Mouse (Mus musculus) kidney, embryonic 16.5 days (tissue): ENCODE measurements around the gene Naa38. TPM values are rescaled to one million over a fixed set of nuclear protein-coding genes. Genes with fewer than 3 reads are reported as not detected.
"Not testable (repeated sequence)": the region's sequence is repeated elsewhere in the genome, so short reads cannot be mapped to it uniquely, and the experiment has no call there.

Source experiments
- ATAC-seq: fragments of 200-750 bp; cut with Nextera tagmentation; 2 replicates; pipeline ENCODE4 v1.8.0; 2017; ENCODE audit warnings: moderate TSS enrichment; ENCODE audit not compliant: low FRiP score, low TSS enrichment
- H3K27ac ChIP-seq: fragments of 300-500 bp; sonication (generic); 2 replicates; pipeline ENCODE4 v1.5.1; 2014; ENCODE audit warnings: low read length
- H3K27me3 ChIP-seq: fragments of 300-500 bp; sonication (generic); 2 replicates; pipeline ENCODE4 v1.6.1; 2014; ENCODE audit warnings: low read length, control low read depth, mixed read lengths; ENCODE audit not compliant: insufficient read depth
- H3K36me3 ChIP-seq: fragments of 300-500 bp; sonication (generic); 2 replicates; pipeline ENCODE4 v1.6.1; 2014; ENCODE audit warnings: low read length, control low read depth, mixed read lengths; ENCODE audit not compliant: insufficient read depth
- H3K4me1 ChIP-seq: fragments of 300-500 bp; sonication (generic); 2 replicates; pipeline ENCODE4 v1.6.1; 2014; ENCODE audit warnings: low read length, control low read depth, mixed read lengths; ENCODE audit not compliant: insufficient read depth
- H3K4me2 ChIP-seq: fragments of 300-500 bp; sonication (generic); replicated peaks from 2 replicates; pipeline ENCODE4 v1.6.1; 2014; ENCODE audit warnings: low read depth, low read length
- H3K4me3 ChIP-seq: fragments of 300-500 bp; sonication (generic); 2 replicates; pipeline ENCODE4 v1.5.1; 2014; ENCODE audit warnings: mild to moderate bottlenecking, low read length
- H3K9ac ChIP-seq: fragments of 300-500 bp; sonication (generic); replicated peaks from 2 replicates; pipeline ENCODE4 v1.6.1; 2014; ENCODE audit warnings: low read length
- H3K9me3 ChIP-seq: fragments of 300-500 bp; sonication (generic); 2 replicates; pipeline ENCODE4 v1.6.1; 2016; ENCODE audit warnings: low read length, control low read depth
- WGBS: fragments of 180-500 bp; shearing (Covaris S2); extraction: QIAGEN DNeasy Blood & Tissue Kit; methylation state at CpG from one replicate; pipeline ENCODE4 v1.1.7; 2014; 5-methylcytosine and 5-hydroxymethylcytosine counted together
- polyA plus RNA-seq: library from polyadenylated mRNA; unstranded; fragments of >200 nt; fragmentation: Nextera tagmentation; extraction: Ambion mirVana; gene quantifications from 2 replicates; pipeline ENCODE4 v1.2.1, GENCODE M21; 2015

Naa38 gene
- 142 and 150 TPM in 2 replicates for polyA plus RNA-seq

- Histone ChIP-seq H3K4me2 (peak within 1 kb of the TSS; percentile 80), H3K36me3 (peaks cover 10% of the 10 kb centered on the region), H3K27ac (peak within 1 kb of the TSS; percentile 99), H3K9ac (peak within 1 kb of the TSS; percentile 98), H3K4me1 (peaks cover 43% of the 10 kb centered on the region), H3K4me3 (peak within 1 kb of the TSS; percentile 82)
- H3K9me3 ChIP-seq, H3K27me3 ChIP-seq: not testable (repeated sequence)
- under 1% methylated on average over 19 of the region's 24 CpGs for WGBS
- ATAC-seq, result peak; percentile 70
Observed at GRCm38 (mm10) chr11:69395235-69395633, at the start of gene Naa38, which contains the start of gene Cyb5d1. Gene Naa38, plus strand, starts transcription at chr11:69395487. Gene Cyb5d1, minus strand, starts transcription at chr11:69395631.

DNA sequence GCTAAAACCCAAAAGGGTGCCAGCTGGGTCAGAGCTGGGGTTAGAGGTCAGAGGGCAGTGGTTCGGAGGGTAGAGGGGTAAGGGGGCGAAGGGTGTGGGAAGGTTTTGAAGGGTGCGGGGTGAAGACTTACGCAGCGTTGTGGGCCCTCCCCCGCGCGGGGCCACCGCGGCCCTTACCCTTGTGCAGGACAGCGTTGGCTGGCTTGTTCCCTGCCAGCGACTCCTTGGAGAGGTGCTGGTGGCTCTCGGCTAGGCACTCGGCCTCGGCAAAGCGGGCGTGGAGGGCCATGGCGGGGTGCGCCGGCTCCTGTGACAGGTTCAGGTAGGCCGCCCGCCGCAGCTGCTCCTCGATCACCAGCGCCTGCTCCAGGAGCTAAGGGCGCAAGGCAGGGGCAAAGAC, 48.8 kb upstream of the Naa38 start:
- Histone ChIP-seq H3K27me3 (no peaks in the 10 kb centered on the region), H3K4me3 (no peak overlapping the region), H3K9me3 (no peaks in the 10 kb centered on the region), H3K4me1 (peaks cover 2% of the 10 kb centered on the region), H3K27ac (no peak overlapping the region), H3K36me3 (peaks cover 79% of the 10 kb centered on the region), H3K4me2 (no peak overlapping the region), H3K9ac (no peak overlapping the region)
- ATAC-seq, result no peak; the same call in 1 of the 2 replicates
- 85% methylated on average over 23 of the region's 26 CpGs for WGBS

- Histone ChIP-seq H3K27ac (no peak overlapping the region), H3K9me3 (no peaks in the 10 kb centered on the region), H3K4me2 (no peak overlapping the region), H3K4me1 (no peaks in the 10 kb centered on the region), H3K4me3 (no peak overlapping the region), H3K9ac (no peak overlapping the region), H3K27me3 (no peaks in the 10 kb centered on the region), H3K36me3 (peaks cover 92% of the 10 kb centered on the region)
- WGBS, result 73% methylated on average over 5 of the region's 5 CpGs
- no peak for ATAC-seq
Observed at GRCm38 (mm10) chr11:69356544-69356943, 38.7 kb upstream of the Naa38 start.

- Histone ChIP-seq H3K27ac (no peak overlapping the region), H3K4me1 (0 out of 2 replicates have a peak, but pooled peaks cover 3% of the 10 kb centered on the region), H3K4me2 (no peak overlapping the region), H3K9ac (no peak overlapping the region), H3K36me3 (peaks cover 91% of the 10 kb centered on the region), H3K9me3 (no peaks in the 10 kb centered on the region), H3K4me3 (no peak overlapping the region), H3K27me3 (no peaks in the 10 kb centered on the region)
- no peak for ATAC-seq
- WGBS, result 73% methylated on average over 12 of the region's 12 CpGs
Observed at GRCm38 (mm10) chr11:69357690-69358089, 37.6 kb upstream of the Naa38 start.

GRCm38 (mm10) chr11:69362021-69362420, 33.3 kb upstream of the Naa38 start:
- Histone ChIP-seq H3K4me1 (peaks cover 31% of the 10 kb centered on the region), H3K27me3 (no peaks in the 10 kb centered on the region), H3K36me3 (peaks cover 63% of the 10 kb centered on the region), H3K9ac (0 out of 2 replicates have a peak overlapping the region, but pooled peaks have one; percentile 16), H3K4me2 (no peak overlapping the region), H3K27ac (no peak overlapping the region), H3K4me3 (no peak overlapping the region), H3K9me3 (no peaks in the 10 kb centered on the region)
- 56% methylated on average over 7 of the region's 7 CpGs for WGBS
- ATAC-seq, result no peak

GRCm38 (mm10) chr11:69362479-69362878, 32.8 kb upstream of the Naa38 start:
- Histone ChIP-seq H3K9me3 (no peaks in the 10 kb centered on the region), H3K27ac (no peak overlapping the region), H3K9ac (no peak overlapping the region), H3K4me2 (no peak overlapping the region), H3K27me3 (no peaks in the 10 kb centered on the region), H3K36me3 (peaks cover 58% of the 10 kb centered on the region), H3K4me1 (peaks cover 35% of the 10 kb centered on the region), H3K4me3 (no peak overlapping the region)
- no peak for ATAC-seq
- 70% methylated on average over 2 of the region's 2 CpGs for WGBS

GRCm38 (mm10) chr11:69364376-69364775, 30.9 kb upstream of the Naa38 start:
- Histone ChIP-seq H3K4me1 (peaks cover 39% of the 10 kb centered on the region), H3K27me3 (no peaks in the 10 kb centered on the region), H3K36me3 (peaks cover 40% of the 10 kb centered on the region), H3K4me3 (peak overlapping the region; percentile 88), H3K27ac (peak overlapping the region; percentile 100), H3K9ac (peak overlapping the region; percentile 81; the same call in 1 of the 2 replicates), H3K9me3 (no peaks in the 10 kb centered on the region), H3K4me2 (peak overlapping the region; percentile 76)
- ATAC-seq, result no peak
- 38% methylated on average over 8 of the region's 8 CpGs for WGBS

GRCm38 (mm10) chr11:69364910-69365309, 30.4 kb upstream of the Naa38 start:
- peak; percentile 71 for ATAC-seq
- WGBS, result 0% methylated on average over 6 of the region's 6 CpGs
- Histone ChIP-seq H3K4me3 (peak overlapping the region; percentile 88), H3K9ac (peak overlapping the region; percentile 81), H3K27me3 (no peaks in the 10 kb centered on the region), H3K36me3 (peaks cover 35% of the 10 kb centered on the region), H3K27ac (peak overlapping the region; percentile 100), H3K4me2 (peak overlapping the region; percentile 76), H3K9me3 (no peaks in the 10 kb centered on the region), H3K4me1 (peaks cover 42% of the 10 kb centered on the region)

GRCm38 (mm10) chr11:69365722-69366121, 29.6 kb upstream of the Naa38 start:
- H3K4me2 ChIP-seq, result peak overlapping the region; percentile 76
- H3K27ac ChIP-seq, result peak overlapping the region; percentile 100
- H3K9ac ChIP-seq, result peak overlapping the region; percentile 81
- no peak for ATAC-seq
- no peaks in the 10 kb centered on the region for H3K27me3 ChIP-seq
- peaks cover 46% of the 10 kb centered on the region for H3K4me1 ChIP-seq
- H3K9me3 ChIP-seq, result no peaks in the 10 kb centered on the region
- peaks cover 27% of the 10 kb centered on the region for H3K36me3 ChIP-seq
- 16% methylated on average over 6 of the region's 6 CpGs for WGBS
- H3K4me3 ChIP-seq, result peak overlapping the region; percentile 88

DNA sequence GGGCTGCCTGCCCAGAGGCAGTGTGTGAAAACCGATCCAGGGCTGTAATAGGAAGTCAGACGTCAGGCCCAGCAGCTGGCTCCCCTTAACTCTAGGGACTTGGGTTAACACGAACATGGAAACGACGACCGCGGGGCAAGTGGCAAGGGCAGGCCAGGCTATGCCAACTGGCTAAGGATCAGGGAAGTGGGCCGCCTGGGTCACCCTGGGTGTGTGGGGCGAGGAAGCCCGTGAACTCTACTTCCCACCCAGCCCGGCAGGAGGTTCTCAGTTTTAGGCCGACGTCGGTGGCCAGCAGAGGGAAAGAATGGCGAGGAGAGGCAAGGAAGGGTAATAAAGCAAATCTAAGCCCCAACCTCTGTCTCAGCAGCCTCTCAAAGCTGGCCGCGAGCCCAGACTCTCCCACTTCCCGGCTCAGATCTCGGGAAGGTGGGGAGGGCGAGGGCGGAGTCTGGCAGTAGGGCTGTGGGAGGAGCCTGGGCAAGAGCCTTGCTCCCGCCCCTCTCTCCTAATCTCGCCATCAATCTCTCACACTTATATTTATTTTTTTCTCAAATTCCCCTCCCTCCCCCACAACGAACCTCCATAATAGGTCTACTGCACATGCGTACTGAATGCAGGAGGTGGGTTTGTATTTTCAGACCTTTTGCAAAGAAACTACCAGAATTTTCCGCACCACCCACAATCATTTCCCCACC, 29.0 kb upstream of the Naa38 start:
- Histone ChIP-seq H3K9ac (peak overlapping the region; percentile 81), H3K27me3 (no peaks in the 10 kb centered on the region), H3K4me1 (peaks cover 52% of the 10 kb centered on the region), H3K36me3 (peaks cover 22% of the 10 kb centered on the region), H3K27ac (peak overlapping the region; percentile 100), H3K4me2 (peak overlapping the region; percentile 76), H3K4me3 (peak overlapping the region; percentile 88), H3K9me3 (no peaks in the 10 kb centered on the region)
- ATAC-seq, result peak; percentile 80
- 0% methylated on average over 26 of the region's 26 CpGs for WGBS
